Mouse (Mus musculus): ENCODE measurements around the gene Dnaja1. TPM values are rescaled to one million over a fixed set of nuclear protein-coding genes. Genes with fewer than 3 reads are reported as not detected.

The Dnaja1 gene
- polyA plus RNA-seq, 1 experiment, result 239 TPM

- Histone ChIP-seq H3K4me1 (ENCODE audit: control insufficient read depth, insufficient read depth, low read length) (peaks cover 2% of the 10 kb centered on the region; the same call in 1 of the 2 replicates), H3K27ac (ENCODE audit: insufficient read depth, low read length) (no peak overlapping the region), H3K4me3 (ENCODE audit: insufficient read depth, low read length) (no peak overlapping the region)
- no peak for TF ChIP-seq CTCF (IDR thresholded peaks at IDR 0.05; ENCODE audit: borderline replicate concordance, insufficient read depth, low read length)
- TF ChIP-seq POLR2A (IDR thresholded peaks at IDR 0.05; ENCODE audit: low read depth, low read length), result no peak
These were observed 5.3 kb downstream of the Dnaja1 start for GRCm38 (mm10) chr4:40727247-40727646.

- H3K4me3 ChIP-seq (ENCODE audit: insufficient read depth, low read length), result no peak overlapping the region
- H3K4me1 ChIP-seq (ENCODE audit: control insufficient read depth, insufficient read depth, low read length), result no peaks in the 10 kb centered on the region
- no peak for TF ChIP-seq POLR2A (IDR thresholded peaks at IDR 0.05; ENCODE audit: low read depth, low read length)
- TF ChIP-seq CTCF (IDR thresholded peaks at IDR 0.05; ENCODE audit: borderline replicate concordance, insufficient read depth, low read length), result no peak
- no peak overlapping the region for H3K27ac ChIP-seq (ENCODE audit: insufficient read depth, low read length)
These were observed 9.3 kb downstream of the Dnaja1 start for GRCm38 (mm10) chr4:40731262-40731661.

DNA sequence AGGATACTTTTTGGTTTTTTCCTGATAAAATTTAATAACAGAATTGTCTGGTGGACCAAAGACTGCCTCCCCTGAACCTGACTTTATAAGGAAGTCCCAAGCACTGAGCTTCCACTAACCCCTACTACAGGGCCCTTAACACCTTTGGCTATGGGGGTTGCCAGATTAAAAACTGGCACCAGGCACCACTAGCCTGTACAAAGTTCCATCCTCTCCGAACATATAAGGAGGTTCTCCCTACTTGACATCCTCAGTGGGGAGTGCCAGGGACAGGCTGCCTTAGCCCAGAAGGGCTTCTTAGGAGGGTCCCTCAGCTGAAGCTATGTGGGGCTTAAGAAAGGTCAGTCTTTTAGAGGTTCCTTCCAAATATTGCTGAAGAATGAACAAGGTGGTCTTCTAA lies 13.4 kb downstream of the Dnaja1 start:
- TF ChIP-seq POLR2A (IDR thresholded peaks at IDR 0.05; ENCODE audit: low read depth, low read length) (no peak), CTCF (IDR thresholded peaks at IDR 0.05; ENCODE audit: borderline replicate concordance, insufficient read depth, low read length) (no peak)
- H3K4me3 ChIP-seq (ENCODE audit: insufficient read depth, low read length), result no peak overlapping the region

DNA sequence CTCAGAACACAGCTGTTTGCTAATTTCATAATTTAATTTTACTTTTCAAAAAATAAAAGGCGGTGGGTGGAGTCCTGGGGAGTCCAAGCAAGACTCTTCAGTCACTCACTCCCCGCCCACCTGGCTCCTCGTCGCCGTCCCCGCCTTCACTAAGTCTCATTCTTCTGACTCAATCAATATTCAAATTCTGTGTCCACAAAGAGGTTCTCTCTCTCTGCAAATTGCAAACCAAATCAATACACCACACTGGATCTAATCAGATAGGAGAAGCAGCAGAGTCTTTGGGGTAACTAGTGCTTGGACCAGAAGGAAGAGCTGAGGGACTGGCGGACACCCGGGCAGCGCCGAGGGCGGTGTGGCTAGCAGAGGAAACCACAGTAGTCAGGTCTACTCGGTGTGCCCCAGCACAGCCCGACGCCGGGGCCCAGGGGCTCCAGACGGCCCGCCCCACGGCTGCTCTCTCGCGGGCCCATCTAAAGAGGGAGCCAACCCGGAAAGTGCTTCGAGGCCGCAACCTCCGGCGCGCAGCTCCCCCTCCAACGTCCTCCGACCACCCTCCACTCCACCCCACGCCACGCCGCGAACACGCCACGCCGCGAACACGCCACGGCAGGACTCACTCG lies 35.3 kb downstream of the Dnaja1 start:
- no peaks in the 10 kb centered on the region for H3K4me1 ChIP-seq (ENCODE audit: control insufficient read depth, insufficient read depth, low read length)
- TF ChIP-seq POLR2A (IDR thresholded peaks at IDR 0.05; ENCODE audit: low read depth, low read length) (no peak), CTCF (IDR thresholded peaks at IDR 0.05; ENCODE audit: borderline replicate concordance, insufficient read depth, low read length) (no peak)
- no peak overlapping the region for H3K27ac ChIP-seq (ENCODE audit: insufficient read depth, low read length)
- peak overlapping the region; percentile 91 for H3K4me3 ChIP-seq (ENCODE audit: insufficient read depth, low read length)

More for the DNA sequence above, 13.4 kb downstream of the Dnaja1 start:
- Histone ChIP-seq H3K27ac (ENCODE audit: insufficient read depth, low read length) (no peak overlapping the region), H3K4me1 (ENCODE audit: control insufficient read depth, insufficient read depth, low read length) (no peaks in the 10 kb centered on the region)

DNA sequence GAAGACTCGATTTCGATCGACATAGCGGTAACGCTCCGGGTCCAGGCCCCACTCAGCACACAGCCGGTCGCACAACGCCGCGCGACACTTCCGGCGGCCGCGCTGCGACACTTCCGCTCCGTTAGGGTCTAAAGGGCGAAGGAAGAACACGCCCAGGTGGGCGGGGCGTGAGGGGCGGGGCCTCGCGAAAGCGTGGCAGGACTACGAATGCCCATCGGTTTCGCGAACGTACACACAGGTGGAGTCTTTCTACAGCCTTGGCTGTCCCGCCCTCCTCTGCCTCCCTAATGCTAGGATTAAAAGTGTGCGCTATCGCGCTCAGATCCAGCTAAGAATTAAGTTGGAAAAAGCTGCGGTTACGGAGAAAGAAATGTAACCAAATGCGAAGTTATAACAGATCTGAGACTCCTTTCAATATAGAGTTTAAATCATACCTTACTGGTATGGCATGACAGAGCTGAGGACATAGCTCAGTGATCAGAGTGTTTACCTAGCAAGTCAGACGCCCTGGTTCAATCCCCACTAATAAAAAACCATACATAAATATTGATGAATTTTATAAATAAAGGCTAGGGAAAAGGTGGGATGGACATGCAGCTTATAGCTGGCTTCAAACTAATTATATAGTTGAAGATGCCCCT lies 36.0 kb downstream of the Dnaja1 start, which contains the start of gene Smu1:
Gene Smu1 (minus strand): TSS at position 144 of the 641 bp plus-strand sequence.
- Histone ChIP-seq H3K27ac (ENCODE audit: insufficient read depth, low read length) (no peak within 1 kb of the TSS), H3K4me3 (ENCODE audit: insufficient read depth, low read length) (peak within 1 kb of the TSS; percentile 91), H3K4me1 (ENCODE audit: control insufficient read depth, insufficient read depth, low read length) (no peaks in the 10 kb centered on the region)
- TF ChIP-seq CTCF (IDR thresholded peaks at IDR 0.05; ENCODE audit: borderline replicate concordance, insufficient read depth, low read length) (no peak), POLR2A (IDR thresholded peaks at IDR 0.05; ENCODE audit: low read depth, low read length) (peak; percentile 77)

DNA sequence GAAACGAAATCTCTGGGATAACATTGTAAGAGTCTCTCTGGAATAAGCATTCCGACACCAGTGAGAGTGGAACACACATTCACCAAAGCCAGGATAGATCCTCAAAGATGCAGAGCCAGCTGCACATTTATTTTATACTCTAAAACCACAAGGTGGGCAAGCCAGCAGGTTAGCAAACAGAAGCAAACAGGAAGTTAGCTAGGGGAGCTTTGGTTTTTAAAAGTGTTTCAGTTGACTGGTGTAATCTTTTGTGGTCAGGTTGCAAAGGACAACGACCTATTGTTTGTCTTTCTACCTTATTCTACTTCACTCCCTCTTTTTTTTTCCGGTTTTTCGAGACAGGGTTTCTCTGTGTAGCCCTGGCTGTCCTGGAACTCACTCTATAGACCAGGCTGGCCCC lies 37.9 kb downstream of the Dnaja1 start:
- Histone ChIP-seq H3K4me3 (ENCODE audit: insufficient read depth, low read length) (no peak overlapping the region), H3K27ac (ENCODE audit: insufficient read depth, low read length) (no peak overlapping the region), H3K4me1 (ENCODE audit: control insufficient read depth, insufficient read depth, low read length) (no peaks in the 10 kb centered on the region)
- TF ChIP-seq CTCF (IDR thresholded peaks at IDR 0.05; ENCODE audit: borderline replicate concordance, insufficient read depth, low read length), result no peak
- no peak for TF ChIP-seq POLR2A (IDR thresholded peaks at IDR 0.05; ENCODE audit: low read depth, low read length)

- Histone ChIP-seq H3K27ac (ENCODE audit: insufficient read depth, low read length) (peak overlapping the region; percentile 89), H3K4me1 (ENCODE audit: control insufficient read depth, insufficient read depth, low read length) (peaks cover 6% of the 10 kb centered on the region; the same call in 1 of the 2 replicates), H3K4me3 (ENCODE audit: insufficient read depth, low read length) (no peak overlapping the region)
- TF ChIP-seq CTCF (IDR thresholded peaks at IDR 0.05; ENCODE audit: borderline replicate concordance, insufficient read depth, low read length) (peak; percentile 90; the same call in 1 of the 2 replicates), POLR2A (IDR thresholded peaks at IDR 0.05; ENCODE audit: low read depth, low read length) (peak; percentile 19; the same call in 1 of the 2 replicates)
These were observed 52.6 kb downstream of the Dnaja1 start for GRCm38 (mm10) chr4:40774279-40775259.

- Histone ChIP-seq H3K4me1 (ENCODE audit: control insufficient read depth, insufficient read depth, low read length) (peaks cover 14% of the 10 kb centered on the region), H3K4me3 (ENCODE audit: insufficient read depth, low read length) (no peak overlapping the region), H3K27ac (ENCODE audit: insufficient read depth, low read length) (no peak overlapping the region)
- TF ChIP-seq POLR2A (IDR thresholded peaks at IDR 0.05; ENCODE audit: low read depth, low read length), result no peak
These were observed 54.5 kb downstream of the Dnaja1 start for GRCm38 (mm10) chr4:40776416-40776815.

- Histone ChIP-seq H3K27ac (ENCODE audit: insufficient read depth, low read length) (no peak overlapping the region), H3K4me1 (ENCODE audit: control insufficient read depth, insufficient read depth, low read length) (peaks cover 19% of the 10 kb centered on the region)
- no peak for TF ChIP-seq POLR2A (IDR thresholded peaks at IDR 0.05; ENCODE audit: low read depth, low read length)
These were observed 55.2 kb downstream of the Dnaja1 start for GRCm38 (mm10) chr4:40777116-40777515.

More at GRCm38 (mm10) chr4:40777116-40777515, 55.2 kb downstream of the Dnaja1 start:
- H3K4me3 ChIP-seq (ENCODE audit: insufficient read depth, low read length), result no peak overlapping the region

All from embryonic fibroblast, embryonic 13.5 days (primary cell).